Mouse (Mus musculus): ENCODE results near the gene Tcp10b.
"Not testable (repeated sequence)": the region's sequence is repeated elsewhere in the genome, so short reads cannot be mapped to it uniquely, and the experiment has no call there.

Gene Tcp10b

DNA sequence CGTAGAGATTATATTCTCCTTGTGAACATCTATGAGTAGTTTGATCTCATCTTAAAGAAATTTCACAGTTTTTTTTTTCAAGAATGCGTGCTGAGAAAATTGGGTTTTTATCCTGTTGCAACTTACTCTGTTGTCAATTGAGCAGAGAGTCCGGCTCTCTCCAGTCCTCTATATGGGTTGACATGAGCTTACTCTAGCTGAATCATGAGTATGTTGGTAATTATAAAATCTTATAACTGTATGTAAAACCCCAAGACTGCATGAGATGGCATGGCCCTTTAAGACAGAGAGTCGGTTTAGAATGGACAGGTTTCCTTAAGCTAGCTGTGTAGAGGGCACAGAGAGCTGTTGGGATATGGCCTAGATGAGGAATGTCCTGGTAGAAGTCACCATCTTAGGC, at the start of gene Tcp10b:
Gene Tcp10b (plus strand): TSS at position 301 of the 400 bp plus-strand sequence.
- DNase-seq = not testable (repeated sequence)

DNA sequence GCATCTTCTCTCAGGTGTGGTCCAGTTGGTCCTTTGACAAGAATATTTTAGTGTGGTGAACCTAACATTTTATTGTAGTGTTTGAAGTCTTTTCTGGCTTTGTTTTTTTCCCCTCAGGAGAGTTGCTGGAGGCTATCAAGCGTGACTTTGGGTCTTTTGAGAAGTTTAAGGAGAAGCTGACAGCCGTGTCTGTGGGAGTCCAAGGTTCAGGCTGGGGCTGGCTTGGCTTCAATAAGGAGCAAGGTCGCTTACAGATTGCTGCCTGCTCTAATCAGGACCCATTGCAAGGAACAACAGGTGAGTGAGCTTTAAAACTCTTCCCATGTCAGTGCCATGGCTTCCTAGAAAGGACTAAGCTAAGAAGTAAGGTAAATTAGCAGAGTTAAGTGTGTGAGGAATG, 47.6 kb upstream of the Tcp10b start:
- peak in 1 of 2 experiments; percentile 41 for DNase-seq

- not testable (repeated sequence) for DNase-seq
Observed at GRCm38 (mm10) chr17:13036627-13037192, 24.2 kb upstream of the Tcp10b start.

DNA sequence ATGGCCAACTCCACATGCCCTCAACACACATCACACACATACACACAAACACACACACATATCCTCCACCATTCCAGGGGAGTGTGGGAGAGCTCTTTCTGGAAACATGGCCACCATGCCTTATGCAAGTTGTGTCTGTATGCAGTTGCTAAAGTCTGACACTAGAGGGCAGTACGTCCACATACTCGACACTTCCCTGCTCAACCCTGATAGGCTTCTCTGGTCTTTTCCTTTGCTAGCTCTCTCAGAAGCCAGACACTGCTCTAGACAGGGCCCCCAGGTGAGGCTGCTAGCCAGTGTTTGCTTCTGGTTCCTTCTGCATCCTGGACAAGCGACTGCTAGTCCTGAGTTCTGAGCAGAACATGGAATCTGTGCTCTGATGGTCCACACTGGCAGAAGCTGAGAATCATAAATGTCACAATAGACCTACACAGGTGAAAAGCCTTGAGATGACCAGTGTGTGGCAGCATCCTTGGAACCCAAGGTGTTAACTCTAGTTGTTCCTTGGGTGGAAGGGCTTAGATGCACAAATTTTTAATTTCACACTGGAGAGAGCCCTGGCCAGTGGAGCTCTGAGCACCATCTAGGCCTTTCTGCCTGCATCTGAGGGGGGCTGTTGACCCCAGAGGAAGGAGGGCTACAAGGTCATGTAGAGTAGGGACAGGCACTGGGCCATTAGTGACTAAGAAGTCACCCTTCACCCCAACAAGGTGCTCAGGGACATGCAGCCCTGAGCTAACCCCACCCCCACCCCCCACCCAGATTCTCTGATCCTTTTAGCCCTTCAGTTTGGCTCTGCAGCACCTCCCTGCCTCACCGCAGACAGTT, 16.8 kb upstream of the Tcp10b start:
- peak; percentile 38 to 53 for DNase-seq

GRCm38 (mm10) chr17:13052124-13052813, 8.6 kb upstream of the Tcp10b start, which contains the start of gene Gpr31b:
Gpr31b (minus strand) TSS chr17:13052296.
- DNase-seq = not testable (repeated sequence)

DNA sequence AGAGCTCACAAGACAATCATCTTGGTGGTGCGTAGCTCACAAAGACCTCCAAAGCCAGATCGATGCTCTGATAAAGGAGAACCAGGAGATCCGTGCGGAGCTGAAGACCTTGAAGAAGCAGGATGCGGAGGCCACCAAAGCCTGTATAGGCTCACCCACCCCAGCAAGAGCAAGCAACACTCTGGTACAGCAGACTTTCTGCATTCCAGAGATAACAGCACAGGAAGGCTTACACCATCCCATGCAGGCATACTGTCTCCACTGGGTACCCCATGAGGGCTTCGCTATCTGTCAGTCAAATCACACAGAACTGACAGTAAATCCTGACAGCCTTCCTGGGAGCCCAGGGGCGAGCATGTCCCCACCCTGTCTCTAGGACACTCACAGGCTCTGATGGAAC, 2.0 kb downstream of the Tcp10b start:
- not testable (repeated sequence) for DNase-seq

- not testable (repeated sequence) for DNase-seq
Observed at GRCm38 (mm10) chr17:13067864-13068385, 7.0 kb downstream of the Tcp10b start.

GRCm38 (mm10) chr17:13069227-13069626, 8.3 kb downstream of the Tcp10b start:
- DNase-seq = not testable (repeated sequence)

- DNase-seq = not testable (repeated sequence)
Observed at GRCm38 (mm10) chr17:13091510-13091909, 30.6 kb downstream of the Tcp10b start.

- not testable (repeated sequence) for DNase-seq
Observed at GRCm38 (mm10) chr17:13092100-13092764, 31.3 kb downstream of the Tcp10b start.

DNA sequence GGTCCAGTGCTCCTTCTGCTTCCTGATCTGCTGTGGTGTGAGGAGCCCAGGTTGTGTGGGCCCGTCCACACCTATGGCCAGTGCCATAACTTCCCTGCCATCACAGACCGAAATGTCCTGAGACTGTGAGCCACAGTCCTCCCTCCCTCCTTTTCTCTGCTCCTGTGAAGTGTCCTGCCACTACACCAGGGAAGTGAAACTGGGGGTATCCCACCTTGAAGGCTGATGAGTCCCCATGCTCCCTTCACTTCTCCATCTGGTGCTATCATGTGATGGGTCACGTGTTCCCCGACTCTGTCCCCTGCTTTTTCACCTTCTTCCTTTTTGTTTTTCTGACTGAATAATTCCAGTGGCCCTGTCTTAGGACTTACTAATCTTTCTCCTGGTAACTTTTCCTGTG, 32.1 kb downstream of the Tcp10b start:
- not testable (repeated sequence) for DNase-seq

DNA sequence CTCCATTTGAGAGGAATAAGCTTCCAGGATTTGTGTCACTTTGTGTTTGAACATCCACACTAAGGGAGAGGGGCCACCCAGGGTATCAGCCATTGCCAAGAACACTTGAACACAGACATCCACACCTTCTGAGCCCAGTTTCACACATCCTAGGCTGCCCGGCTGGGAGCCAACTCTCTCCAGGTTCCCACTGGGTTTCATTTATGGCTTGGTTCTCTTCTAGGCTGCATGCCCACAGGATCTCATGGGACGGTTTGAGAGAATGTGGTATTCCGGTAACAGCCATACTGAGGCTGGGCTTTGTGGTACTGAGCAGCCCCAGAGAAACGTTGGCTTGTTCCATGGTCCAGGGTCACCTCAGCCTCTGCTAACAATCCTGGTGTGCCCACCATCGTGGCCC, 45.7 kb downstream of the Tcp10b start:
- DNase-seq = not testable (repeated sequence)

GRCm38 (mm10) chr17:13112504-13113291, 51.8 kb downstream of the Tcp10b start:
- DNase-seq = not testable (repeated sequence)

GRCm38 (mm10) chr17:13123308-13124038, 62.6 kb downstream of the Tcp10b start:
- DNase-seq = not testable (repeated sequence)

- DNase-seq = not testable (repeated sequence)
Observed at GRCm38 (mm10) chr17:13124241-13124640, 63.3 kb downstream of the Tcp10b start.

DNA sequence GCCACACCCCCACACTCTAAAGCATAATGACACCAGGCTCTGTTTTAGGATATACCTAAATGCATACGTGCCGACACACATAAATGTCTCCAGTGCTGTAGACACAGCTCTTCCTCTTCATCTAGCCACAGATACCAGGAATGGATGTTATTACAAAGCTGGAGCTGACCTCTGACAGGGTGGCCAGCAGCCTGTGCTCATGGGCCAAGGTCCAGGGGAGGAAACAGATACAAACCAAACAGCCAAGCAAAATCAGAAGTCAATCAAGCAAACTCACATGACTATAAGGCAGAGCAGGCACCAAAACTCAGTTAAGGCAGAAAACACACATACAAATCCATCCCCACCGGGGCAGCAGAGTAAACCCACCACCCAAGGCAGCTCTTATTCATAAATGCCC, 68.4 kb downstream of the Tcp10b start:
- DNase-seq = not testable (repeated sequence)

GRCm38 (mm10) chr17:13129737-13130465, 69.0 kb downstream of the Tcp10b start:
- DNase-seq = not testable (repeated sequence)

GRCm38 (mm10) chr17:13131710-13132109, 70.8 kb downstream of the Tcp10b start, which contains the start of gene Unc93a:
Unc93a (minus strand) TSS chr17:13131810.
- not testable (repeated sequence) for DNase-seq
